Mouse (Mus musculus) liver, embryonic 14.5 days (tissue): ENCODE measurements around the gene Ano7. TPM values are rescaled to one million over a fixed set of nuclear protein-coding genes. Genes with fewer than 3 reads are reported as not detected.

Source experiments
- ATAC-seq: fragments of 200-750 bp; cut with Nextera tagmentation; 2 replicates; pipeline ENCODE4 v1.8.0; 2017; ENCODE audit warnings: moderate number of reproducible peaks, mild to moderate bottlenecking, moderate library complexity; ENCODE audit not compliant: insufficient read depth
- DNase-seq, 3 experiments: peaks; one replicate each; pipeline ENCODE4 v3.0.0-alpha.2; 2012 to 2013; ENCODE audit warnings: low read depth in 3 of 3, low spot score in 3 of 3
- H3K27ac ChIP-seq: fragments of 300-500 bp; sonication (generic); 2 replicates; pipeline ENCODE4 v1.5.1; 2014; ENCODE audit warnings: moderate library complexity, mild to moderate bottlenecking, control low read depth, inconsistent platforms
- H3K27me3 ChIP-seq: fragments of 300-500 bp; sonication (generic); 2 replicates; pipeline ENCODE4 v1.6.1; 2014; ENCODE audit warnings: mild to moderate bottlenecking, low read length, moderate library complexity; ENCODE audit not compliant: control insufficient read depth, insufficient read depth
- H3K36me3 ChIP-seq: fragments of 300-500 bp; sonication (generic); replicated peaks from 2 replicates; pipeline ENCODE4 v1.6.1; 2014; ENCODE audit warnings: low read depth; ENCODE audit not compliant: control insufficient read depth, insufficient read depth
- H3K4me1 ChIP-seq, 2 experiments: fragments of 200-500 bp in 1 of 2; fragments of 300-500 bp in 1 of 2; sonication (generic) in 1 of 2; replicated peaks; 2 replicates each; pipeline ENCODE4 v1.6.1; 2012 to 2014; ENCODE audit warnings: antibody characterized with exemption in 1 of 2, inconsistent platforms in 1 of 2, low read length in 1 of 2; ENCODE audit not compliant: control insufficient read depth in 2 of 2, insufficient read depth in 2 of 2
- H3K4me2 ChIP-seq: fragments of 300-500 bp; sonication (generic); 2 replicates; pipeline ENCODE4 v1.6.1; 2014; ENCODE audit warnings: low read depth, mild to moderate bottlenecking, control low read depth, moderate library complexity
- H3K4me3 ChIP-seq, 2 experiments: fragments of 200-500 bp in 1 of 2; fragments of 300-500 bp in 1 of 2; sonication (generic) in 1 of 2; 2 replicates each; pipeline ENCODE4 v1.5.1; 2012 to 2014; ENCODE audit warnings: low read depth in 2 of 2, low read length in 2 of 2, mild to moderate bottlenecking in 2 of 2, control low read depth in 1 of 2, inconsistent platforms in 1 of 2, moderate library complexity in 1 of 2; ENCODE audit not compliant: insufficient read depth in 1 of 2
- H3K9ac ChIP-seq: fragments of 300-500 bp; sonication (generic); replicated peaks from 2 replicates; pipeline ENCODE4 v1.6.1; 2014; ENCODE audit warnings: mild to moderate bottlenecking, control low read depth, moderate library complexity
- H3K9me3 ChIP-seq: fragments of 300-500 bp; sonication (generic); 2 replicates; pipeline ENCODE4 v1.6.1; 2016; ENCODE audit warnings: low read length, mixed read lengths; ENCODE audit not compliant: control insufficient read depth
- CTCF ChIP-seq: IDR thresholded peaks from 2 replicates; pipeline ENCODE4 v1.5.1; 2016; ENCODE audit warnings: antibody characterized with exemption, low read depth, control low read depth
- EP300 ChIP-seq: IDR thresholded peaks from 2 replicates; pipeline ENCODE4 v1.6.1; 2016; ENCODE audit warnings: antibody characterized with exemption, low read depth
- WGBS: fragments of 180-500 bp; shearing (Covaris S2); extraction: QIAGEN DNeasy Blood & Tissue Kit; methylation state at CpG from one replicate; pipeline ENCODE4 v1.1.7; 2014; ENCODE audit not compliant: insufficient replicate concordance; 5-methylcytosine and 5-hydroxymethylcytosine counted together
- polyA plus RNA-seq, 2 experiments: library from polyadenylated mRNA; depleted of rRNA in 1 of 2; stranded (reverse) in 1 of 2; unstranded in 1 of 2; fragments of >200 nt; fragmentation: Nextera tagmentation in 1 of 2; extraction: Ambion mirVana in 1 of 2; gene quantifications; 2 replicates each; pipeline versions ENCODE4 v1.2.1 to v1.2.3; 2012 to 2014

The Ano7 gene
- polyA plus RNA-seq, 2 experiments: 0.11 to 0.14 TPM

DNA sequence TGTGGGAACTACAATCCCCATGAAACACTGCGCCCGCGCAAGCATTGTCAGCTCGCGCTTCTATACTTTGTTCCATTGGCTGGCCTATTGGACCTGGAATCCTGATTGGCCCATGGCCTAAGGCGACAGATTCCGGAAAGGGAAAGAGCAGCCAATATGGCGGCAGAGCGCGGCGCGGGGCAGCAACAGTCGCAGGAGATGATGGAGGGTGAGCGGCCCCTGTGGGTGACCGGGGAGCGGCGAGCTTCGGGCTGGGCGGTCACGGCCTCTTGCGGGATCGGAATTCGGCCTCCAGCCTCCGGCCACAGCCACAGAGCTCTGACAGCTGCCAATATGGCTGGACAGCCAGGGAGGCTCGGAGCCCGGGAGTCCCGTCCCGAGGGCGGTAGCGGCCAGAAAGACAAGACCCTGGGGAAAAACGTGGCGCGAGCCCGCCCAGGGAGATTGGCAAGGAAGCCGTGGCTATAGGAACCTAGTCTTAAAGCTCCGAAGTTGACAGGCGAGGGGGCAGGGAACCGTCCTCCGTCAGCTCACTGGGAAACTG is 30.2 kb upstream of the Ano7 start:
- H3K4me1 ChIP-seq: peaks cover 7 to 13% of the 10 kb centered on the region in 2 experiments
- WGBS: under 1% methylated on average over 39 of the region's 39 CpGs
- peaks cover 16% of the 10 kb centered on the region for H3K36me3 ChIP-seq
- no peaks in the 10 kb centered on the region for H3K9me3 ChIP-seq
- DNase-seq (peak; percentile 93 to 95 (median 94)), ATAC-seq (peak; percentile 89)
- peak overlapping the region; percentile 49 for H3K27ac ChIP-seq
- TF ChIP-seq EP300: no peak
- TF ChIP-seq CTCF: peak; percentile 59
- H3K4me3 ChIP-seq: peak overlapping the region; percentile 94 to 99
- H3K27me3 ChIP-seq: no peaks in the 10 kb centered on the region
- peak overlapping the region; percentile 76 for H3K4me2 ChIP-seq
- peak overlapping the region; percentile 91 for H3K9ac ChIP-seq

DNA sequence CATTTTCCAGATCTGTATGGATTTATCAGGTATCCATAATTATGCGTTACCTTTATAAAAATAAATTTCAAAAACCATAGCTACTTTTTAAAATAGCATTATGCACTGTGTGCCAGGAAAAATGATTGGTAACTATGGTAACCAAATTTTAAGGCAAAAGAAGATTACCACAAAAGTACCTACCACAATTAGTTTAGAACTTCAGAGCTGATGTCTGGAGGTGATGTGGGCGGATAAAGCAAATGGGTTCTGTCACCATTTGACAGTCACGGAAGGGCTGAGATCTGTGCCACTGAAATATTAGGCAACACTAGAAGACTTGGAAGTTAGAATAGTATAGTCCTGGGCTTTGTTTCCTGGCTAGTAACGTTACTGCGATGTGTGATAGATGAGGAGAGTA is 26.6 kb upstream of the Ano7 start:
- DNase-seq (no peak), ATAC-seq (no peak)
- no peak overlapping the region for H3K4me2 ChIP-seq
- 86% methylated on average over 5 of the region's 5 CpGs for WGBS
- H3K4me3 ChIP-seq: no peak overlapping the region
- H3K36me3 ChIP-seq: peaks cover 37% of the 10 kb centered on the region
- no peak overlapping the region for H3K9ac ChIP-seq
- no peaks in the 10 kb centered on the region for H3K9me3 ChIP-seq
- H3K27ac ChIP-seq: no peak overlapping the region
- TF ChIP-seq CTCF: no peak
- TF ChIP-seq EP300: no peak
- peaks cover 3 to 9% of the 10 kb centered on the region in 2 experiments; a peak in 3 of 4 replicates for H3K4me1 ChIP-seq
- H3K27me3 ChIP-seq: no peaks in the 10 kb centered on the region

DNA sequence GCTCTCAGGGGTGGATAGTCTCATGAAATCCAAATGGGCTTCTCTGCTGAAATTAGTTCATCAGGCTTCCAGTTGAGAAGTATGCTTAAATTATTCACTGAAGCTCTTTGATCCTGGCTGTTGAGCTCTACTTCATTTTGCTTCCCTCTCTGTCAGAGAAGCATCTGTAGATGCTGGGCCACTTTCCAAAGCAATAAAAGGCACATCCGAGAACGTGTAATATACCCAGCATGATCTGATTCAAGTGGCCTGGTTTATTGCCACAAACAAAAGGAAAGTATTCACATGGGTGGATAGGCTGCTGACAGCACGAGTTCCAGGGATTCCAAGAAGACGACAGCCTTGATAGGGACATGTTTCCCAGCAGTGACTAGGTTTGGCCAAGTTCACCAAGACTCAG is 24.0 kb upstream of the Ano7 start:
- Histone ChIP-seq H3K4me1 (peaks cover 3% of the 10 kb centered on the region in 2 experiments; a peak in 2 of 4 replicates), H3K27ac (no peak overlapping the region), H3K4me3 (no peak overlapping the region), H3K36me3 (peaks cover 55% of the 10 kb centered on the region), H3K27me3 (no peaks in the 10 kb centered on the region), H3K9ac (no peak overlapping the region), H3K9me3 (no peaks in the 10 kb centered on the region), H3K4me2 (no peak overlapping the region)
- WGBS: 69% methylated on average over 4 of the region's 4 CpGs
- ATAC-seq (no peak), DNase-seq (no peak)
- TF ChIP-seq EP300 (no peak), CTCF (no peak)

DNA sequence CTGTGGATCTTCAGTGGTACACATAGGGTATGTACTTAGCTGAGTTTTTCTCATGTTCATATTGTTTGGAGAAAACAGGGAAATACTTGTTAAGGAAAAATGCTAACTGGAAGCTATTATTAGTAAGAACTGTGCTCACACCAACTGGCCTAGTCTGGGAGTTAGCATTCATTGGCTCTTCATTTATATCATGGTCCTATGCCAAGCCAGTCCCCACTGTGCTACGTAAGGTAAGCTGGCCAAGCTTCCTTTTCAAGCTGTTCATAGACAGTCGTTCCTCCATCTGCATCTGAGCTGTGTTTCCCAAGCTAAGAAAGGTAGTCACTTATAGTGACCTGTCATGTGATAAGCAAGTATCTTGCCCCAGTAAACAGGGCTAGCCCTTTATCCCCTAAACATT is 21.0 kb upstream of the Ano7 start:
- Histone ChIP-seq H3K27ac (no peak overlapping the region), H3K9ac (no peak overlapping the region), H3K4me1 (no peaks in the 10 kb centered on the region), H3K36me3 (peaks cover 71% of the 10 kb centered on the region), H3K4me3 (no peak overlapping the region), H3K9me3 (no peaks in the 10 kb centered on the region), H3K4me2 (no peak overlapping the region), H3K27me3 (no peaks in the 10 kb centered on the region)
- DNase-seq (no peak), ATAC-seq (no peak)
- WGBS: 81% methylated on average over 2 of the region's 2 CpGs
- no peak for TF ChIP-seq EP300
- TF ChIP-seq CTCF: no peak

GRCm38 (mm10) chr1:93362661-93363060 is 11.1 kb upstream of the Ano7 start:
- no peak for DNase-seq
- no peak overlapping the region for H3K9ac ChIP-seq
- 79% methylated on average over 4 of the region's 4 CpGs for WGBS
- H3K27me3 ChIP-seq: no peaks in the 10 kb centered on the region
- H3K36me3 ChIP-seq: peaks cover 46% of the 10 kb centered on the region
- no peaks in the 10 kb centered on the region for H3K9me3 ChIP-seq
- H3K27ac ChIP-seq: no peak overlapping the region
- no peak overlapping the region for H3K4me3 ChIP-seq
- TF ChIP-seq EP300: no peak
- no peaks in the 10 kb centered on the region for H3K4me1 ChIP-seq
- no peak for ATAC-seq
- no peak overlapping the region for H3K4me2 ChIP-seq
